Mouse (Mus musculus): ENCODE measurements around the gene Dop1b. TPM values are rescaled to one million over a fixed set of nuclear protein-coding genes. Genes with fewer than 3 reads are reported as not detected.
"Not testable (repeated sequence)": the region's sequence is repeated elsewhere in the genome, so short reads cannot be mapped to it uniquely, and the experiment has no call there.

Gene Dop1b
- polyA plus RNA-seq, 1 experiment from 2014 or later, result 15.5 TPM

DNA sequence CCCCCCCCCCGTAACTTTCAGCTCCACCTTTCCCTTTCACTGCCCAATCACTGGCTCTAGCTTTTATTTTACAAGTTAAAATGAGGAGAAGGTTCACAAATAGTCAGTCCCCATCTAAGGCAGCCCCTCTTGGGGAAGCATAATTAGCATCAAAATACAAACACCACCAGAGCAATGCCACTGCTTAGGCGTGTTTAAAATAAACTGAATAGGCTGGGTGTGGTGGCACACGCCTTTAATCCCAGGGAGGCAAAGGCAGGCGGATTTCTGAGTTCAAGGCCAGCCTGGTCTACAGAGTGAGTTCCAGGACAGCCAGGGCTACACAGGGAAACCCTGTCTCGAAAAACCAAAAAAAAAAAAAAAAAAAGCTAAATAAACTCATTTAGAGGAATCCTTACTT, 114.8 kb downstream of the Dop1b start:
- not testable (repeated sequence) for ATAC-seq (replicated peaks; ENCODE audit: low FRiP score); H3K9me3 ChIP-seq (ENCODE audit: control insufficient read depth, low read length); H3K36me3 ChIP-seq (ENCODE audit: control insufficient read depth, insufficient read depth, low read length); H3K4me1 ChIP-seq (replicated peaks; ENCODE audit: control insufficient read depth, insufficient read depth, low read length); H3K4me2 ChIP-seq (ENCODE audit: low read depth, low read length, severe bottlenecking); H3K27me3 ChIP-seq (ENCODE audit: control insufficient read depth, insufficient read depth, low read length); H3K4me3 ChIP-seq (ENCODE audit: low read depth, low read length); DNase-seq (ENCODE audit: low spot score); H3K27ac ChIP-seq (ENCODE audit: low read depth, low read length); H3K9ac ChIP-seq (ENCODE audit: low read length)
- WGBS, result 45% methylated on average over 5 of the region's 5 CpGs

DNA sequence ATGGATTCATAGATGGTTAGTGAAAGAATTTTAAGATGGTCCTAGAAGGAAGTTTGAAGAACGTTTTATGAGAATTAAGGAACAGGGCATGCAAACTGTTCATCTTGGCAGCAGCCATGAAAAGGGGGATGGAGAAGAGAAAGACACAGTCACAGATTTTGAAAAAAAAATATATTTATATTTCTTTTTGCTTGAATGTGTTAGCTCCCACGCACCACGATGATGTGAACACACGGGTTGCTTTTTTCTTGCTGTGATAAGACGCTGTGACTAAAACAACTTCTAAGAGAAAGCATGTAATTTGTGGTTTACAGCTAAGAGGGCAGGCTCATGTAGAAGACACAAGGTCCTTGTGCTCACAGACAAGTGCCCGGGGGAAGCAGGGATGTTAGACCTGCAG, 115.2 kb downstream of the Dop1b start:
- Histone ChIP-seq H3K27ac (ENCODE audit: low read depth, low read length) (no peak overlapping the region), H3K4me3 (ENCODE audit: low read depth, low read length) (no peak overlapping the region), H3K9ac (ENCODE audit: low read length) (no peak overlapping the region), H3K4me1 (replicated peaks; ENCODE audit: control insufficient read depth, insufficient read depth, low read length) (no peaks in the 10 kb centered on the region), H3K9me3 (ENCODE audit: control insufficient read depth, low read length) (no peaks in the 10 kb centered on the region), H3K4me2 (ENCODE audit: low read depth, low read length, severe bottlenecking) (no peak overlapping the region), H3K36me3 (ENCODE audit: control insufficient read depth, insufficient read depth, low read length) (no peaks in the 10 kb centered on the region), H3K27me3 (ENCODE audit: control insufficient read depth, insufficient read depth, low read length) (no peaks in the 10 kb centered on the region; the same call in 1 of the 2 replicates)
- 91% methylated on average over 6 of the region's 6 CpGs for WGBS
- no peak for DNase-seq (ENCODE audit: low spot score)
- no peak for ATAC-seq (replicated peaks; ENCODE audit: low FRiP score)

DNA sequence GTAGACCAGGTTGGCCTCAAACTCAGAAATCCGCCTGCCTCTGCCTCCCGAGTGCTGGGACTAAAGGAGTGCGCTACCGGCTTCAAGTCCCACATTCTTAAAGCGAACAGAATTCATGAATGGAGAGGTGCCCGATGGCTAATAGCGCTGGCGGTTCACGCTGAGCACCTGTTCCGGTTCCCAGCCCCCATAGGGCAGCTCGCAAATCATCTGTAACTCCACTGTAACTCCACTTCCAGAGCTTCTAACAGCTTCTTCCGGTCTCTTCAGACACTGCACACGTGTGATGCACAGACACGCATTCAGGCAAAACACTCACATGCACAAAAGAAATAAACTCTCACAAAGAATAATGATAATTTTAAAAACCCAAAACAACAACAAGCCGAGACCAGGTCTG, 117.8 kb downstream of the Dop1b start:
- Histone ChIP-seq H3K36me3 (ENCODE audit: control insufficient read depth, insufficient read depth, low read length) (no peaks in the 10 kb centered on the region), H3K4me1 (replicated peaks; ENCODE audit: control insufficient read depth, insufficient read depth, low read length) (no peaks in the 10 kb centered on the region), H3K27me3 (ENCODE audit: control insufficient read depth, insufficient read depth, low read length) (no peaks in the 10 kb centered on the region; the same call in 1 of the 2 replicates), H3K4me2 (ENCODE audit: low read depth, low read length, severe bottlenecking) (no peak overlapping the region), H3K9me3 (ENCODE audit: control insufficient read depth, low read length) (no peaks in the 10 kb centered on the region), H3K9ac (ENCODE audit: low read length) (no peak overlapping the region), H3K27ac (ENCODE audit: low read depth, low read length) (no peak overlapping the region), H3K4me3 (ENCODE audit: low read depth, low read length) (no peak overlapping the region)
- no peak for DNase-seq (ENCODE audit: low spot score)
- no peak for ATAC-seq (replicated peaks; ENCODE audit: low FRiP score)
- WGBS, result 96% methylated on average over 15 of the region's 15 CpGs

- DNase-seq (ENCODE audit: low spot score) (no peak), ATAC-seq (replicated peaks; ENCODE audit: low FRiP score) (no peak)
- Histone ChIP-seq H3K36me3 (ENCODE audit: control insufficient read depth, insufficient read depth, low read length) (no peaks in the 10 kb centered on the region), H3K4me3 (ENCODE audit: low read depth, low read length) (no peak overlapping the region), H3K9ac (ENCODE audit: low read length) (no peak overlapping the region), H3K4me1 (replicated peaks; ENCODE audit: control insufficient read depth, insufficient read depth, low read length) (no peaks in the 10 kb centered on the region), H3K27ac (ENCODE audit: low read depth, low read length) (no peak overlapping the region), H3K27me3 (ENCODE audit: control insufficient read depth, insufficient read depth, low read length) (no peaks in the 10 kb centered on the region; the same call in 1 of the 2 replicates), H3K9me3 (ENCODE audit: control insufficient read depth, low read length) (no peaks in the 10 kb centered on the region), H3K4me2 (ENCODE audit: low read depth, low read length, severe bottlenecking) (no peak overlapping the region)
- 87% methylated on average over 9 of the region's 9 CpGs for whole genome bisulfite sequencing
Measured at GRCm38 (mm10) chr16:93830071-93830470, 118.4 kb downstream of the Dop1b start.

DNA sequence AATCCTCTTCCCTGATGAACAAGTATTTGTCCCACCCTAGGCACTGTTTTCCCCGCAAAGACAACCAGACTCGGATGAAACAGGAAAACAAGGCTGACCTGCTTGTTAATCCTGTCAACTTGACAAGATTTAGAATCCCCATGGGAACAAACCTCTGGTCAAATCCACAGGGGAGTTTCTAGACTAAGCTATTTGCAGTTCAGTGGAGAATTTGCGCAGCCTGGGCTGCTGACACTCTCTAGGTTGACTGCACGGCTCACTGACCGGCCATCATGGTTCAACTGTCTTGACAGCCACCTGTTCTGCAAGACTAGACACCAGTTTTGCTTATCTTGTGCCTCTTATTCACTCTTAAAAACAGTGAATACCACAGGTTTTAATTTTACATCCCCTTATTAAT, 119.2 kb downstream of the Dop1b start:
- Histone ChIP-seq H3K4me1 (replicated peaks; ENCODE audit: control insufficient read depth, insufficient read depth, low read length) (no peaks in the 10 kb centered on the region), H3K9me3 (ENCODE audit: control insufficient read depth, low read length) (no peaks in the 10 kb centered on the region), H3K27me3 (ENCODE audit: control insufficient read depth, insufficient read depth, low read length) (no peaks in the 10 kb centered on the region; the same call in 1 of the 2 replicates), H3K4me3 (ENCODE audit: low read depth, low read length) (no peak overlapping the region), H3K36me3 (ENCODE audit: control insufficient read depth, insufficient read depth, low read length) (no peaks in the 10 kb centered on the region), H3K4me2 (ENCODE audit: low read depth, low read length, severe bottlenecking) (no peak overlapping the region), H3K9ac (ENCODE audit: low read length) (no peak overlapping the region), H3K27ac (ENCODE audit: low read depth, low read length) (no peak overlapping the region)
- 92% methylated on average over 5 of the region's 5 CpGs for WGBS
- DNase-seq (ENCODE audit: low spot score), result no peak
- no peak for ATAC-seq (replicated peaks; ENCODE audit: low FRiP score)

DNA sequence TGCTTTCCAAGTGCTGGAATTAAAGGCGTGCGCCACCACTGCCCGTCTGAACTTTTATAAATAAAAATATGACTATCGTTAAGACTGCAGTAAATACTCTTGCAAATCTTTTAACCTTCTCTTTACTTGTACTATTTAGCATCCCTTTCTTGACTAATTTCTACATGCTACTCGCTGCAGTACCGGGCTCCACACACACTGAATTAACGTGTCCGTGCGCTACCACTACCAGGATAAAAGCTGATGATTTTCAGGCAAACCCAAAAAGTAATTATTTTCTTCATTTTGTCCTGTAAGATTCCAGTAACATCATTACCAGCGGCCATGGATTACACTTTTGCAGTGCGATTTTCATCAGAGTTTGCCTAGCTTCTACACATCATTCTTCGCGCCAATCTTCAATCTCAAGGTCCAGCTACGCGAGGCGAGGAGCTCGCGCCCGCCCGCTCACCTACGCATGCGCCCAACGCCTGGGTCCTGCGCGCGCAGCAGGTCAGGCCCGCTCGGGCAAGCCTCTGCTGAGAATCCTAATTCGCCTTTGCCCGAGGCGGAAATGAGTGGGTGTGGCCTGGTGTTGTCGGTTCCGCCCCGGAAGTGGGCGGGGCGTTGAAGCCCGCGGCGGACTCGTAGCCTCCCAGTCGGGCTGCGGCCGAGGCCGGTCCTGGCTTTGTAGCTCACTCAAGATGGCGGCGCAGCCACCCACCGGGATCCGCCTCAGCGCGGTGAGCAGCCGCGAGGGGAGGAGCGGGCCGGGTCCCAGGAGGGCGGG, 120.1 kb downstream of the Dop1b start, which contains the start of gene Morc3:
TSS of gene Morc3 (plus strand) at position 495 of the 769 bp plus-strand sequence.
- no peaks in the 10 kb centered on the region for H3K9me3 ChIP-seq (ENCODE audit: control insufficient read depth, low read length)
- H3K9ac ChIP-seq (ENCODE audit: low read length), result peak within 1 kb of the TSS; percentile 96
- no peaks in the 10 kb centered on the region for H3K4me1 ChIP-seq (replicated peaks; ENCODE audit: control insufficient read depth, insufficient read depth, low read length)
- H3K4me2 ChIP-seq (ENCODE audit: low read depth, low read length, severe bottlenecking), result peak within 1 kb of the TSS; percentile 88
- ATAC-seq (replicated peaks; ENCODE audit: low FRiP score) (peak; percentile 98), DNase-seq (ENCODE audit: low spot score) (peak; percentile 100)
- H3K27me3 ChIP-seq (ENCODE audit: control insufficient read depth, insufficient read depth, low read length), result no peaks in the 10 kb centered on the region; the same call in 1 of the 2 replicates
- WGBS, result 12% methylated on average over 55 of the region's 55 CpGs
- H3K36me3 ChIP-seq (ENCODE audit: control insufficient read depth, insufficient read depth, low read length), result no peaks in the 10 kb centered on the region
- H3K4me3 ChIP-seq (ENCODE audit: low read depth, low read length), result peak within 1 kb of the TSS; percentile 100
- peak within 1 kb of the TSS; percentile 87 for H3K27ac ChIP-seq (ENCODE audit: low read depth, low read length)

GRCm38 (mm10) chr16:93832451-93833276, 121.0 kb downstream of the Dop1b start:
- ATAC-seq (replicated peaks; ENCODE audit: low FRiP score), result peak; percentile 68
- Histone ChIP-seq H3K27ac (ENCODE audit: low read depth, low read length) (peak overlapping the region; percentile 87), H3K9ac (ENCODE audit: low read length) (peak overlapping the region; percentile 96), H3K9me3 (ENCODE audit: control insufficient read depth, low read length) (no peaks in the 10 kb centered on the region), H3K4me3 (ENCODE audit: low read depth, low read length) (peak overlapping the region; percentile 100), H3K4me2 (ENCODE audit: low read depth, low read length, severe bottlenecking) (peak overlapping the region; percentile 88), H3K4me1 (replicated peaks; ENCODE audit: control insufficient read depth, insufficient read depth, low read length) (no peaks in the 10 kb centered on the region), H3K27me3 (ENCODE audit: control insufficient read depth, insufficient read depth, low read length) (no peaks in the 10 kb centered on the region; the same call in 1 of the 2 replicates), H3K36me3 (ENCODE audit: control insufficient read depth, insufficient read depth, low read length) (no peaks in the 10 kb centered on the region)
- DNase-seq (ENCODE audit: low spot score), result no peak
- WGBS, result 2% methylated on average over 64 of the region's 69 CpGs

GRCm38 (mm10) chr16:93833551-93833950, 121.8 kb downstream of the Dop1b start:
- no peak overlapping the region for H3K27ac ChIP-seq (ENCODE audit: low read depth, low read length)
- WGBS, result 93% methylated on average over 6 of the region's 6 CpGs
- no peaks in the 10 kb centered on the region for H3K9me3 ChIP-seq (ENCODE audit: control insufficient read depth, low read length)
- no peaks in the 10 kb centered on the region; the same call in 1 of the 2 replicates for H3K27me3 ChIP-seq (ENCODE audit: control insufficient read depth, insufficient read depth, low read length)
- no peak for ATAC-seq (replicated peaks; ENCODE audit: low FRiP score)
- no peak overlapping the region for H3K9ac ChIP-seq (ENCODE audit: low read length)
- no peak for DNase-seq (ENCODE audit: low spot score)
- H3K4me1 ChIP-seq (replicated peaks; ENCODE audit: control insufficient read depth, insufficient read depth, low read length), result no peaks in the 10 kb centered on the region
- no peaks in the 10 kb centered on the region for H3K36me3 ChIP-seq (ENCODE audit: control insufficient read depth, insufficient read depth, low read length)
- peak overlapping the region; percentile 100; the same call in 1 of the 2 replicates for H3K4me3 ChIP-seq (ENCODE audit: low read depth, low read length)
- peak overlapping the region; percentile 88; the same call in 1 of the 2 replicates for H3K4me2 ChIP-seq (ENCODE audit: low read depth, low read length, severe bottlenecking)
